Mouse (Mus musculus) small intestine, adult 2 months (tissue): ENCODE results near the gene Nr3c2.

ENCODE experiments used
- CTCF ChIP-seq: fragments of 200-500 bp; IDR thresholded peaks from 2 replicates; pipeline ENCODE4 v1.5.1; 2012; ENCODE audit warnings: low read depth, mild to moderate bottlenecking, control low read depth, inconsistent platforms, low read length, moderate library complexity, mixed read lengths; ENCODE audit not compliant: insufficient replicate concordance, insufficient read length; ENCODE audit errors: extremely low read depth
- POLR2A ChIP-seq: fragments of 200-500 bp; IDR thresholded peaks from 2 replicates; pipeline ENCODE4 v1.6.1; 2012; ENCODE audit warnings: low read depth, mild to moderate bottlenecking, control low read depth, inconsistent platforms, low read length, moderate library complexity

GRCm38 (mm10) chr8:76924150-76924549, 24.9 kb downstream of the Nr3c2 start:
- TF ChIP-seq CTCF (no peak), POLR2A (no peak)
